8 mouse cellular contexts compared by ENCODE assay signal in the genomic region with DNA sequence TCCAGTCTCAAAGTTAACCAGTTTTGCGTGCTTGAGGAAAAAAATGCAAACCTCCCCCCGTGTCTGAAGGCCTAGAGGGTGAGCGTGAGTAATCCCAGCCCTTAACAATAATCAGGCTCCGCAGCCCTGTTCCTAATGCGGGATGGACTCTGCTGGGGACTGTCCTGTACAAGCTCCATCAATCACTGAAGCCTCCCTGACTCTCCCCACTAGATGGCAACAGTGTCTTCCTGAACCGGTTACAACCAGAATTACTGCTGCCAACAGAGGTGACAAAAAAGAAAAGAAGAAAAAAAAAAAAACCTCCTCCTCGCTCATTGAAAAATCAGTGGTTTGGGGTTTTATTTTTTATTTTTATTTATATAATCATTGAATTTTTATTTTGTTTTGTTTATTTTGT. TPM values are rescaled to one million over a fixed set of nuclear protein-coding genes. Genes with fewer than 3 reads are reported as not detected.
A peak's percentile ranks its signal among the peaks of the same experiment; 100 is the strongest.
DNase-seq lines count a peak whose midpoint lies in the region; ATAC-seq and TF ChIP-seq lines count a peak whose summit lies in the region.

No protein-coding gene starts in this region.

- DNase-seq in ovary, postnatal 14 days (ENCODE audit: low spot score): peak; percentile 65
- no peak for DNase-seq in ovary, postnatal 10 days (ENCODE audit: low spot score)
- DNase-seq in cerebellum, adult 8-10 months: peak; percentile 78
- DNase-seq in gastrocnemius, adult 18-20 months (ENCODE audit: low spot score): peak; percentile 83
- peak; percentile 74 for DNase-seq in stomach, postnatal 0 days (ENCODE audit: low spot score)

- peaks cover 26% of the 10 kb centered on the region for H3K36me3 ChIP-seq in intestine, embryonic 16.5 days (ENCODE audit: control insufficient read depth, insufficient read depth, low read length)
- peaks cover 97% of the 10 kb centered on the region for H3K36me3 ChIP-seq in limb, embryonic 12.5 days
- peaks cover 48% of the 10 kb centered on the region for H3K36me3 ChIP-seq in stomach, postnatal 0 days (ENCODE audit: control insufficient read depth, insufficient read depth, low read length)

- peak; percentile 84 for TF ChIP-seq CTCF in stomach, postnatal 0 days (IDR thresholded peaks at IDR 0.05; ENCODE audit: low read depth)

- H3K4me1 ChIP-seq in intestine, embryonic 16.5 days (ENCODE audit: control insufficient read depth, insufficient read depth, low read length): peaks cover 12% of the 10 kb centered on the region
- H3K4me1 ChIP-seq in limb, embryonic 12.5 days (replicated peaks): peaks cover 23% of the 10 kb centered on the region
- H3K4me1 ChIP-seq in stomach, postnatal 0 days (replicated peaks; ENCODE audit: control insufficient read depth, insufficient read depth): 0 out of 2 replicates have a peak, but pooled peaks cover 2% of the 10 kb centered on the region

- H3K9me3 ChIP-seq in intestine, embryonic 16.5 days (ENCODE audit: control insufficient read depth, low read length): no peaks in the 10 kb centered on the region
- H3K9me3 ChIP-seq in limb, embryonic 12.5 days: no peaks in the 10 kb centered on the region
- H3K9me3 ChIP-seq in stomach, postnatal 0 days (ENCODE audit: control insufficient read depth, low read length): no peaks in the 10 kb centered on the region

- no peak for TF ChIP-seq EP300 in stomach, postnatal 0 days (optimal IDR thresholded peaks at IDR 0.05)

- peak; percentile 57 for ATAC-seq in intestine, embryonic 16.5 days
- ATAC-seq in limb, embryonic 12.5 days (ENCODE audit: insufficient number of reproducible peaks, insufficient read depth, low FRiP score, low TSS enrichment, low read depth): no peak
- ATAC-seq in monocyte, adult 5-6 weeks (replicated peaks; ENCODE audit: insufficient number of reproducible peaks, low FRiP score, low TSS enrichment, poor library complexity, severe bottlenecking): peak; percentile 75; the same call in 1 of the 2 replicates
- ATAC-seq in stomach, postnatal 0 days (ENCODE audit: low FRiP score, low TSS enrichment): peak; percentile 41; the same call in 1 of the 2 replicates

- H3K27ac ChIP-seq in intestine, embryonic 16.5 days (ENCODE audit: low read length): no peak overlapping the region
- H3K27ac ChIP-seq in limb, embryonic 12.5 days: 0 out of 2 replicates have a peak overlapping the region, but pooled peaks have one; percentile 79
- no peak overlapping the region for H3K27ac ChIP-seq in stomach, postnatal 0 days (replicated peaks)

- H3K9ac ChIP-seq in intestine, embryonic 16.5 days (ENCODE audit: low read depth, low read length): no peak overlapping the region
- no peak overlapping the region for H3K9ac ChIP-seq in limb, embryonic 12.5 days (replicated peaks)
- no peak overlapping the region for H3K9ac ChIP-seq in stomach, postnatal 0 days (ENCODE audit: low read length)

- no peak overlapping the region for H3K4me2 ChIP-seq in intestine, embryonic 16.5 days (ENCODE audit: low read depth, low read length)
- H3K4me2 ChIP-seq in limb, embryonic 12.5 days: no peak overlapping the region
- no peak overlapping the region for H3K4me2 ChIP-seq in stomach, postnatal 0 days (replicated peaks; ENCODE audit: low read depth)

- WGBS in intestine, embryonic 16.5 days: 17% methylated on average over 7 of the region's 7 CpGs
- WGBS in limb, embryonic 12.5 days: 24% methylated on average over 7 of the region's 7 CpGs
- 19% methylated on average over 7 of the region's 7 CpGs for WGBS in stomach, postnatal 0 days

- H3K27me3 ChIP-seq in intestine, embryonic 16.5 days (replicated peaks; ENCODE audit: control insufficient read depth, insufficient read depth, low read length): no peaks in the 10 kb centered on the region
- no peaks in the 10 kb centered on the region for H3K27me3 ChIP-seq in limb, embryonic 12.5 days
- no peaks in the 10 kb centered on the region for H3K27me3 ChIP-seq in stomach, postnatal 0 days (ENCODE audit: control insufficient read depth, insufficient read depth, low read length)

- H3K4me3 ChIP-seq in intestine, embryonic 16.5 days (ENCODE audit: low read length): no peak overlapping the region
- no peak overlapping the region for H3K4me3 ChIP-seq in limb, embryonic 12.5 days (replicated peaks)
- no peak overlapping the region for H3K4me3 ChIP-seq in stomach, postnatal 0 days (ENCODE audit: low read depth, low read length)

RNA-seq across cellular contexts. Expression of gene Tnrc18, which starts 49.5 kb away (rescaled TPM):
- total RNA-seq in gastrocnemius, adult 18-20 months (2021): 10 to 100 TPM; 29.0 to 40.6 TPM
- 10.5 and 13.2 TPM in 2 replicates for polyA plus RNA-seq in intestine, embryonic 16.5 days (2015; fragmentation: Nextera tagmentation; extraction: Ambion mirVana)
- 60.9 and 61.2 TPM in 2 replicates for polyA plus RNA-seq in limb, embryonic 12.5 days (2016; fragmentation: Nextera tagmentation; extraction: Ambion mirVana)
- total RNA-seq in monocyte, adult 5-6 weeks (2017): 10.9 to 48.5 TPM (median 22.5 TPM) in 3 replicates
- polyA plus RNA-seq in stomach, postnatal 0 days (2015; fragmentation: Nextera tagmentation; extraction: Ambion mirVana): 12.0 and 12.5 TPM in 2 replicates
